ENCODE assay signal across 1 mouse cellular context in the genomic region with DNA sequence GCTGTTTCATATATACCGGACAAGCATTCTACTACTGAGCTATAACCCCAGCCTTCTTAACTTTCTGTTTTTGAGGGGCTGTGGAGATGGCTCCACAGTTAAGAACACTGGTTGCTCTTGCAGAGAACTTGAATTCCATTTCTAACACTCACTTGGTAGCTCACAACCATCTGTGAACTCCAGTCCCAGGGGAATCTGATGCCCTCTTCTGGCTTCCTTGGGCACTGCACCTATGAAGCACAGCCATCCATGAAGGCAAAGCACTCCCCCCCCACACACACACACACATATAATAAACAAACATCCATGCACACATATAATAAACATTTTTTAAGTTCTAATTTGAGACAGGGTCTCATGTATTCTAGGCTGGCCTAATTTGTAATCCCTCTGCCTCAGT.
A peak's percentile ranks its signal among the peaks of the same experiment; 100 is the strongest.
TF ChIP-seq lines count a peak whose summit lies in the region.

No protein-coding gene starts in this region.

TF ChIP-seq in CH12.LX, 34 proteins besides CTCF, POLR2A, EP300 and RAD21 (continued from another document):
- 0 out of 2 replicates have a peak, but pooled peaks have one; percentile 42 for TF ChIP-seq MYC (IDR thresholded peaks at IDR 0.05; ENCODE audit: low read depth, low read length)
TF ChIP-seq in CH12.LX: peak in this region for 7.
